25 mouse cellular contexts compared by ENCODE assay signal in the genomic region with DNA sequence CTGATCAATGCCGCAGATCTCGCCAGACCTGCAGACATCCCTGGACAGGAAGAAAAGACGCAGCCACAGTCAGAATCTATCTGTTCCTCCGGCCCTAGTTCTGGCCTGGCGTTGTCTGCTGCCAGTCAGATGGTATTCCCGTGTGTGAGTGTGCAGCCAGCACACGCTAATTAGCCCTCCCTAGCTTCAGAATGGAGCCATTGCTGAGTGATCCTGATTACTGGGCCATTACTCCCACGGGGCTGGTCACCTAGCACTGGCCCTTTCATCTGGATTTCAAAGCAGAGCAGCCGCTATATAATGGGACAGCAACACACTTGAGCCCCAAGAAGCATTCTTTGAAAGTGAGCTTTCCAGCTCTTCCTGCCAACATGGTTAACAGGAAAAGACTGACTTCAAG. TPM values are rescaled to one million over a fixed set of nuclear protein-coding genes. Genes with fewer than 3 reads are reported as not detected.
"Had no signal": no experiment of that assay in that cellular context is flagged by ENCODE, and none has a peak within 500 bp of the region (broad histone marks: within the 10 kb centered on the region; RNA-seq: fewer than 3 reads in every experiment).

No protein-coding gene starts in this region.

- H3K9ac ChIP-seq: heart, embryonic 13.5 days; heart, embryonic 15.5 days; hindbrain, embryonic 13.5 days; hindbrain, embryonic 15.5 days; limb, embryonic 13.5 days; limb, embryonic 15.5 days had no signal

- H3K4me2 ChIP-seq: heart, embryonic 11.5 days; heart, embryonic 13.5 days; heart, embryonic 15.5 days; hindbrain, embryonic 13.5 days; hindbrain, embryonic 15.5 days; limb, embryonic 13.5 days; limb, embryonic 15.5 days had no signal

- DNase-seq: gastrocnemius, postnatal 14 days; gastrocnemius, postnatal 36 days; heart, adult 11 months; heart, adult 2 months; heart, postnatal 14 days; heart, postnatal 36 days; kidney, adult 11 months; kidney, adult 2 months; kidney, postnatal 10 days; kidney, postnatal 25 days; kidney, postnatal 4 days had no signal

- H3K4me3 ChIP-seq: heart, adult 2 months; heart, embryonic 13.5 days; heart, embryonic 15.5 days; hindbrain, embryonic 13.5 days; hindbrain, embryonic 15.5 days; layer of hippocampus, adult 2 months; left cerebral cortex, adult 2 months; limb, embryonic 13.5 days; limb, embryonic 15.5 days had no signal

- H3K36me3 ChIP-seq: heart, embryonic 13.5 days; heart, embryonic 15.5 days; hindbrain, embryonic 13.5 days; hindbrain, embryonic 15.5 days; limb, embryonic 13.5 days; limb, embryonic 15.5 days had no signal

- ATAC-seq: hindbrain, postnatal 0 days; intestine, embryonic 16.5 days had no signal

- H3K9me3 ChIP-seq: heart, embryonic 15.5 days; hindbrain, embryonic 13.5 days; hindbrain, embryonic 15.5 days; limb, embryonic 13.5 days; limb, embryonic 15.5 days had no signal

- H3K4me1 ChIP-seq: heart, embryonic 13.5 days; heart, embryonic 15.5 days; hindbrain, embryonic 15.5 days; limb, embryonic 15.5 days had no signal

- H3K27me3 ChIP-seq: hindbrain, embryonic 13.5 days; hindbrain, embryonic 15.5 days had no signal

- H3K27ac ChIP-seq: heart, adult 2 months; heart, embryonic 13.5 days; heart, embryonic 15.5 days; hindbrain, embryonic 13.5 days; hindbrain, embryonic 15.5 days; hindbrain, postnatal 0 days; layer of hippocampus, adult 2 months; left cerebral cortex, adult 2 months; limb, embryonic 13.5 days; limb, embryonic 15.5 days had no signal

RNA-seq across cellular contexts. Expression of a gene that starts 9.8 kb away (rescaled TPM):
- total RNA-seq: hematopoietic stem cell, adult 5-6 weeks; liver, adult 2 months had no signal
- polyA plus RNA-seq: heart, adult 2 months; heart, postnatal 0 days had no signal
